Mouse (Mus musculus) forebrain, embryonic 13.5 days (tissue): Measurements from ENCODE around the gene Nek2. TPM values are rescaled to one million over a fixed set of nuclear protein-coding genes. Genes with fewer than 3 reads are reported as not detected.

ENCODE experiments used
- ATAC-seq: fragments of 200-750 bp; cut with Nextera tagmentation; 2 replicates; pipeline ENCODE4 v1.8.0; 2017
- H3K27ac ChIP-seq: fragments of 300-500 bp; sonication (generic); 2 replicates; pipeline ENCODE4 v1.5.1; 2015; ENCODE audit warnings: inconsistent platforms, mild to moderate bottlenecking, moderate library complexity
- H3K27me3 ChIP-seq: fragments of 300-500 bp; sonication (generic); 2 replicates; pipeline ENCODE4 v1.6.1; 2015; ENCODE audit warnings: mild to moderate bottlenecking, inconsistent platforms
- H3K36me3 ChIP-seq: fragments of 300-500 bp; sonication (generic); 2 replicates; pipeline ENCODE4 v1.6.1; 2015; ENCODE audit warnings: mild to moderate bottlenecking, inconsistent platforms; ENCODE audit not compliant: poor library complexity, severe bottlenecking
- H3K4me1 ChIP-seq: fragments of 300-500 bp; sonication (generic); 2 replicates; pipeline ENCODE4 v1.6.1; 2015; ENCODE audit warnings: inconsistent platforms
- H3K4me2 ChIP-seq: fragments of 300-500 bp; sonication (generic); 2 replicates; pipeline ENCODE4 v1.6.1; 2015; ENCODE audit warnings: inconsistent platforms, mild to moderate bottlenecking, moderate library complexity
- H3K4me3 ChIP-seq: fragments of 300-500 bp; sonication (generic); 2 replicates; pipeline ENCODE4 v1.5.1; 2015; ENCODE audit warnings: mild to moderate bottlenecking, inconsistent platforms
- H3K9ac ChIP-seq: fragments of 300-500 bp; sonication (generic); 2 replicates; pipeline ENCODE4 v1.6.1; 2015; ENCODE audit warnings: mild to moderate bottlenecking, inconsistent platforms
- H3K9me3 ChIP-seq: fragments of 300-500 bp; sonication (generic); replicated peaks from 2 replicates; pipeline ENCODE4 v1.6.1; 2016; ENCODE audit warnings: inconsistent platforms
- WGBS: fragments of 180-500 bp; shearing (Covaris S2); methylation state at CpG from one replicate; pipeline ENCODE4 v1.1.7; 2015; 5-methylcytosine and 5-hydroxymethylcytosine counted together
- polyA plus RNA-seq: library from polyadenylated mRNA; unstranded; fragments of >200 nt; fragmentation: Nextera tagmentation; extraction: Ambion mirVana; gene quantifications from 2 replicates; pipeline ENCODE4 v1.2.1, GENCODE M21; 2015

The Nek2 gene
- polyA plus RNA-seq, 1 experiment from 2014 or later = 37.2 TPM

- H3K4me3 ChIP-seq = no peak overlapping the region
- 81% methylated on average over 3 of the region's 3 CpGs for WGBS
- no peaks in the 10 kb centered on the region for H3K27me3 ChIP-seq
- peaks cover 4% of the 10 kb centered on the region for H3K4me1 ChIP-seq
- no peak overlapping the region for H3K4me2 ChIP-seq
- H3K9ac ChIP-seq = no peak overlapping the region; the same call in 1 of the 2 replicates
- ATAC-seq = no peak
- H3K36me3 ChIP-seq = no peaks in the 10 kb centered on the region
- H3K27ac ChIP-seq = no peak overlapping the region
- H3K9me3 ChIP-seq = no peaks in the 10 kb centered on the region
Measured at GRCm38 (mm10) chr1:191816596-191816995, 4.6 kb upstream of the Nek2 start.

GRCm38 (mm10) chr1:191817418-191818144 is 3.7 kb upstream of the Nek2 start:
- peaks cover 13% of the 10 kb centered on the region for H3K4me1 ChIP-seq
- H3K9ac ChIP-seq = no peak overlapping the region
- H3K4me3 ChIP-seq = no peak overlapping the region
- no peak overlapping the region for H3K27ac ChIP-seq
- no peaks in the 10 kb centered on the region for H3K27me3 ChIP-seq
- H3K9me3 ChIP-seq = no peaks in the 10 kb centered on the region
- ATAC-seq = peak; percentile 42
- H3K4me2 ChIP-seq = no peak overlapping the region
- no peaks in the 10 kb centered on the region for H3K36me3 ChIP-seq
- 39% methylated on average over 19 of the region's 19 CpGs for WGBS

GRCm38 (mm10) chr1:191818145-191818631 is 3.1 kb upstream of the Nek2 start:
- Histone ChIP-seq H3K4me1 (peaks cover 16% of the 10 kb centered on the region), H3K4me3 (no peak overlapping the region), H3K9me3 (no peaks in the 10 kb centered on the region), H3K9ac (no peak overlapping the region), H3K27me3 (no peaks in the 10 kb centered on the region), H3K4me2 (no peak overlapping the region), H3K27ac (no peak overlapping the region), H3K36me3 (peaks cover 4% of the 10 kb centered on the region)
- no peak for ATAC-seq
- 47% methylated on average over 6 of the region's 6 CpGs for WGBS

- Histone ChIP-seq H3K4me2 (no peak overlapping the region), H3K4me1 (peaks cover 16% of the 10 kb centered on the region), H3K4me3 (no peak overlapping the region), H3K36me3 (peaks cover 11% of the 10 kb centered on the region), H3K9me3 (no peaks in the 10 kb centered on the region), H3K27me3 (no peaks in the 10 kb centered on the region), H3K9ac (no peak overlapping the region), H3K27ac (no peak overlapping the region)
- no peak for ATAC-seq
Measured at GRCm38 (mm10) chr1:191819026-191819425, 2.2 kb upstream of the Nek2 start.

GRCm38 (mm10) chr1:191820951-191821325 is 306 bp upstream of the Nek2 start:
- WGBS = 4% methylated on average over 15 of the region's 15 CpGs
- no peak overlapping the region for H3K27ac ChIP-seq
- no peak; the same call in none of the 2 replicates for ATAC-seq

GRCm38 (mm10) chr1:191829124-191829523 is 7.9 kb downstream of the Nek2 start:
- ATAC-seq = no peak
- Histone ChIP-seq H3K4me3 (no peak overlapping the region), H3K27ac (no peak overlapping the region), H3K9me3 (no peaks in the 10 kb centered on the region), H3K4me1 (no peaks in the 10 kb centered on the region), H3K36me3 (peaks cover 92% of the 10 kb centered on the region), H3K4me2 (no peak overlapping the region), H3K9ac (no peak overlapping the region), H3K27me3 (no peaks in the 10 kb centered on the region)
- WGBS = 91% methylated on average over 3 of the region's 3 CpGs

More at GRCm38 (mm10) chr1:191820951-191821325, 306 bp upstream of the Nek2 start:
- peak overlapping the region; percentile 72 for H3K4me2 ChIP-seq
- H3K9ac ChIP-seq = peak overlapping the region; percentile 53
- H3K36me3 ChIP-seq = peaks cover 28% of the 10 kb centered on the region
- peak overlapping the region; percentile 67 for H3K4me3 ChIP-seq
- H3K27me3 ChIP-seq = no peaks in the 10 kb centered on the region
- H3K4me1 ChIP-seq = peaks cover 16% of the 10 kb centered on the region
- no peaks in the 10 kb centered on the region for H3K9me3 ChIP-seq

GRCm38 (mm10) chr1:191833396-191833795 is 12.2 kb downstream of the Nek2 start:
- H3K9me3 ChIP-seq = no peaks in the 10 kb centered on the region
- H3K27me3 ChIP-seq = no peaks in the 10 kb centered on the region
- ATAC-seq = no peak
- 0 out of 2 replicates have a peak, but pooled peaks cover 4% of the 10 kb centered on the region for H3K4me1 ChIP-seq
- H3K4me3 ChIP-seq = no peak overlapping the region
- 94% methylated on average over 6 of the region's 6 CpGs for WGBS
- peaks cover 55% of the 10 kb centered on the region for H3K36me3 ChIP-seq
- H3K9ac ChIP-seq = no peak overlapping the region
- no peak overlapping the region for H3K27ac ChIP-seq
- no peak overlapping the region for H3K4me2 ChIP-seq

GRCm38 (mm10) chr1:191834825-191835224 is 13.6 kb downstream of the Nek2 start:
- 11% methylated on average over 19 of the region's 19 CpGs for WGBS
- 0 out of 2 replicates have a peak, but pooled peaks cover 4% of the 10 kb centered on the region for H3K4me1 ChIP-seq
- ATAC-seq = peak; percentile 53; the same call in 1 of the 2 replicates
- no peaks in the 10 kb centered on the region for H3K9me3 ChIP-seq
- no peak overlapping the region for H3K4me2 ChIP-seq
- peaks cover 43% of the 10 kb centered on the region for H3K36me3 ChIP-seq
- no peaks in the 10 kb centered on the region for H3K27me3 ChIP-seq
- no peak overlapping the region for H3K9ac ChIP-seq
- no peak overlapping the region for H3K4me3 ChIP-seq
- H3K27ac ChIP-seq = no peak overlapping the region

GRCm38 (mm10) chr1:191836318-191836985 is 15.2 kb downstream of the Nek2 start:
- no peak overlapping the region for H3K27ac ChIP-seq
- H3K4me2 ChIP-seq = no peak overlapping the region
- ATAC-seq = no peak
- WGBS = 32% methylated on average over 5 of the region's 5 CpGs
- peaks cover 27% of the 10 kb centered on the region for H3K36me3 ChIP-seq
- H3K4me3 ChIP-seq = no peak overlapping the region
- 0 out of 2 replicates have a peak, but pooled peaks cover 4% of the 10 kb centered on the region for H3K4me1 ChIP-seq
- H3K9ac ChIP-seq = no peak overlapping the region
- no peaks in the 10 kb centered on the region for H3K27me3 ChIP-seq
- H3K9me3 ChIP-seq = no peaks in the 10 kb centered on the region

GRCm38 (mm10) chr1:191837691-191838090 is 16.4 kb downstream of the Nek2 start:
- Histone ChIP-seq H3K9me3 (no peaks in the 10 kb centered on the region), H3K27ac (no peak overlapping the region), H3K36me3 (peaks cover 15% of the 10 kb centered on the region), H3K4me3 (no peak overlapping the region), H3K4me2 (no peak overlapping the region), H3K9ac (no peak overlapping the region), H3K27me3 (no peaks in the 10 kb centered on the region), H3K4me1 (0 out of 2 replicates have a peak, but pooled peaks cover 4% of the 10 kb centered on the region)
- 88% methylated on average over 3 of the region's 3 CpGs for WGBS
- no peak for ATAC-seq

GRCm38 (mm10) chr1:191838994-191839741 is 17.9 kb downstream of the Nek2 start:
- Histone ChIP-seq H3K4me3 (no peak overlapping the region), H3K9me3 (no peaks in the 10 kb centered on the region), H3K36me3 (peaks cover 4% of the 10 kb centered on the region; the same call in 1 of the 2 replicates), H3K27ac (no peak overlapping the region), H3K4me1 (0 out of 2 replicates have a peak, but pooled peaks cover 4% of the 10 kb centered on the region), H3K4me2 (no peak overlapping the region), H3K27me3 (no peaks in the 10 kb centered on the region), H3K9ac (no peak overlapping the region)
- 57% methylated on average over 17 of the region's 17 CpGs for WGBS
- no peak for ATAC-seq
